Mouse (Mus musculus) bone marrow, adult 2 months (tissue): ENCODE measurements around the gene Mtch1. TPM values are rescaled to one million over a fixed set of nuclear protein-coding genes. Genes with fewer than 3 reads are reported as not detected.
"Not testable (repeated sequence)": the region's sequence is repeated elsewhere in the genome, so short reads cannot be mapped to it uniquely, and the experiment has no call there.

Experiments
- H3K27ac ChIP-seq: fragments of 200-500 bp; 2 replicates; pipeline ENCODE4 v1.5.1; 2012; ENCODE audit warnings: low read depth, mild to moderate bottlenecking, control low read depth, inconsistent platforms, low read length; ENCODE audit not compliant: control insufficient read depth, poor library complexity, insufficient read depth
- H3K4me1 ChIP-seq: fragments of 200-500 bp; 2 replicates; pipeline ENCODE4 v1.6.1; 2011; ENCODE audit warnings: low read length; ENCODE audit not compliant: control insufficient read depth, insufficient read depth
- H3K4me3 ChIP-seq: fragments of 200-500 bp; replicated peaks from 2 replicates; pipeline ENCODE3; 2011; ENCODE audit warnings: mild to moderate bottlenecking, low read depth, low read length, control low read depth; ENCODE audit not compliant: control insufficient read depth
- CTCF ChIP-seq: fragments of 200-500 bp; IDR thresholded peaks from 2 replicates; pipeline ENCODE4 v1.5.1; 2011; ENCODE audit warnings: low read length, control low read depth; ENCODE audit not compliant: control insufficient read depth, insufficient read depth
- POLR2A ChIP-seq: fragments of 200-500 bp; IDR thresholded peaks from 2 replicates; pipeline ENCODE4 v1.6.1; 2011; ENCODE audit warnings: low read depth, mild to moderate bottlenecking, control low read depth, low read length, borderline replicate concordance; ENCODE audit not compliant: control insufficient read depth
- WGBS: fragments of 180-500 bp; shearing (Covaris S2); methylation state at CpG from one replicate; pipeline ENCODE4 v1.1.7; 2018; 5-methylcytosine and 5-hydroxymethylcytosine counted together
- polyA plus RNA-seq: library from polyadenylated mRNA; stranded (reverse); fragments of >200 nt; gene quantifications from 2 replicates; pipeline ENCODE4 v1.2.4, GENCODE M21; 2011; ENCODE audit warnings: low replicate concordance; ENCODE audit not compliant: missing spikeins, insufficient read depth, insufficient read length

The Mtch1 gene
- polyA plus RNA-seq, result 111 and 170 TPM in 2 replicates

GRCm38 (mm10) chr17:29347645-29348256 is at the start of gene Mtch1:
Gene Mtch1 (minus strand): TSS chr17:29347934.
- Histone ChIP-seq H3K27ac (peak within 1 kb of the TSS; percentile 78), H3K4me3 (peak within 1 kb of the TSS; percentile 100), H3K4me1 (peaks cover 3% of the 10 kb centered on the region)
- TF ChIP-seq CTCF (no peak), POLR2A (peak; percentile 83; the same call in 1 of the 2 replicates)
- WGBS, result under 1% methylated on average over 53 of the region's 53 CpGs

GRCm38 (mm10) chr17:29396821-29397242 is 49.1 kb upstream of the Mtch1 start:
- 6% methylated on average over 6 of the region's 6 CpGs for WGBS
- peaks cover 17% of the 10 kb centered on the region for H3K4me1 ChIP-seq

GRCm38 (mm10) chr17:29396056-29396799 is 48.5 kb upstream of the Mtch1 start:
- Histone ChIP-seq H3K4me1 (peaks cover 17% of the 10 kb centered on the region), H3K27ac (peak overlapping the region; percentile 93), H3K4me3 (no peak overlapping the region)
- 46% methylated on average over 6 of the region's 6 CpGs for WGBS
- TF ChIP-seq POLR2A, result no peak
- no peak for TF ChIP-seq CTCF

More at GRCm38 (mm10) chr17:29396821-29397242, 49.1 kb upstream of the Mtch1 start:
- Histone ChIP-seq H3K4me3 (no peak overlapping the region), H3K27ac (0 out of 2 replicates have a peak overlapping the region, but pooled peaks have one; percentile 2)
- TF ChIP-seq CTCF (peak; percentile 99), POLR2A (no peak)

GRCm38 (mm10) chr17:29395381-29395780 is 47.6 kb upstream of the Mtch1 start:
- H3K4me3 ChIP-seq, result peak overlapping the region; percentile 29
- TF ChIP-seq CTCF (no peak), POLR2A (0 out of 2 replicates have a peak, but pooled peaks have one; percentile 20)
- WGBS, result 4% methylated on average over 7 of the region's 7 CpGs
- H3K4me1 ChIP-seq, result peaks cover 17% of the 10 kb centered on the region
- peak overlapping the region; percentile 93 for H3K27ac ChIP-seq

GRCm38 (mm10) chr17:29394761-29395160 is 47.0 kb upstream of the Mtch1 start:
- 5% methylated on average over 2 of the region's 2 CpGs for WGBS
- H3K4me1 ChIP-seq, result peaks cover 17% of the 10 kb centered on the region
- H3K27ac ChIP-seq, result peak overlapping the region; percentile 93
- not testable (repeated sequence) for H3K4me3 ChIP-seq

GRCm38 (mm10) chr17:29394106-29394760 is 46.5 kb upstream of the Mtch1 start:
- Histone ChIP-seq H3K4me1 (peaks cover 17% of the 10 kb centered on the region), H3K4me3 (no peak overlapping the region), H3K27ac (peak overlapping the region; percentile 93)
- 6% methylated on average over 9 of the region's 9 CpGs for WGBS
- no peak for TF ChIP-seq POLR2A
- TF ChIP-seq CTCF, result no peak

GRCm38 (mm10) chr17:29393335-29394089 is 45.8 kb upstream of the Mtch1 start:
- peaks cover 17% of the 10 kb centered on the region for H3K4me1 ChIP-seq
- H3K4me3 ChIP-seq, result no peak overlapping the region
- WGBS, result 29% methylated on average over 14 of the region's 14 CpGs
- TF ChIP-seq POLR2A, result no peak
- no peak for TF ChIP-seq CTCF
- H3K27ac ChIP-seq, result peak overlapping the region; percentile 93
